Mouse (Mus musculus): ENCODE results near the gene Kdm2b.

Gene Kdm2b

DNA sequence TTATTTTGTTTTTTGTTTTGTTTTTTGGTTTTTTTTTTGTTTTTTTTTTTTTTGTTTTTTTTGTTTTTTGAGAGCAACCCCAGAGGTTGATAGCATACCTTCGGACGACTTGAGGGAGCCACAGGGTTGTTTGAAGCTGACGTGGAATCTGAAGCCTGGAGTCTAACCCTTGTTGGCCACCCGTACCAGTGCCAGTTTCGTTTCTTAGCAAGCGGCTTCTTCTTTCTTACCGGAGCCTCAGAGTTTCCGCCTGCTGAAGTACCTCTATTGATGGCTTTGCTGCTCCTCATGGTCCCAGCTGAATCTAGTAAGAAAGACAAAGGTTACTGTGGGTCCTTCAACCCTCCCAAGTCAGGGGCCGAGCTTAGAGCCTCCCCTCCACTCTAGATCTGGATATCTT lies 22.1 kb upstream of the Kdm2b start:
- no peak for DNase-seq (ENCODE audit: low spot score)

DNA sequence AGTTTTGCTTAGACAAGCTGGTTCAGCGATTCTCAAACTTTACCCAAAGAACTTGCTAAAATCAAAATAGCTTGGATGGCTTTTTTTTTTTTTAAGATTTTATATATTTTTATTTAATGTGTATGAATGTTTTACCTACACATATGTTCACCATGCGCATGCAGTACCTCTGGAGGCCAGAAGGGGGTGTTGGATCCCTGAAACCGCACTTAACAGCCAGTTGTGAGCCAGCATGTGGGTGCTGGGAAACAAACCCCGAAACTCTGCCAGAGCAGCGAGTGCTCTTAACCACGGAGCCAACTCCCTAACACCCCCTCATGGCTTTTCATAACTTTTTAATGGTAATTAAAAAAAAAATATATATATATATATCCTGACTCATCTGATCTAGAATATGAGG lies 21.2 kb upstream of the Kdm2b start:
- DNase-seq (ENCODE audit: low spot score), result no peak

DNA sequence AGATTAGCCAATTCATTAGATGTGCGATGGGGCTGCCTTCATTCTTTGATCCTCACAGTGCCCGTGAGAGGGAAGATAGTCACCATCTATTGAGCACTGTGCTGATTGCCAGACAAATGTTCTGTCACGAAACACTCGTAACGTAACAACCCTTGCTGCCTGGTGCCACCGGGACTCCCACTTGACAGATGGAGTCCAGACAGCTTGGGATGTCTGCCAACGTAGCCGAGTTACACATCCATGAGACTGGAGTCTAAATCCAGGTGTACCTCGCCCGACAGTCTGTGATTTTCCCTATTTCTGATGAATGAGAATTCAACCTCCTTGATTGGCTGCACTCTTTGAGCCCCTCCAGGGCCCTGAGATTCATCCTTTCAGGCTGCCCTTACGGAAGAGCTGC lies 20.2 kb upstream of the Kdm2b start:
- DNase-seq (ENCODE audit: low spot score), result no peak

DNA sequence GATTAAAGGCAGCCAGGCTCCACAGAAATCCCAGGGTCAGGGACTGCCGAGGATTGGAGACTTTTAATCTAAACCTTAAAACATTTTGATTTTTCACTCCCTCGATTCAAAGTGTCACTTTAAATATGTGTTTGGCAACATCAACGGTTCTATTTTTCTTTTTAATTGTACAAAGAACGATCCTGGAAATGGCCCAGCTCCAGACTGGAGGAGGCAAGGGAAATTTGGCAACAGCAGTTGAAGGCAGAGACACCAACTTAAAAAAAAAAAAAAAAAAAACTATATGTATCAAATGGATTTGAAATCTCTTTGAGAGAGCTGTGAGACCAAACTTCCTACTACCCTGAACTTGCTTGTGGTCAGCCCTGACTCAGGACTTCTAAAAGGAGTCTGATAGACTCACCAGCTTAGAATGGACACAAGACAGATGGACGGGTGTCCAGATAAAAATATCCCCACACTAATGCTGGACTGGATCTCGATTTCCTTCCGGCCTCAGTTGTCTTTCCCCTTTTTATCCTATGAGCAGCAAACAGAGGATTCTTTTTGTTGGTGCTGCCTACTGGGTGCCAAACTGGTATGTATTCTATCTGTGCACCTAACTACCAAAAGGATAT lies 19.4 kb upstream of the Kdm2b start:
- peak; percentile 48 for DNase-seq (ENCODE audit: low spot score)

DNA sequence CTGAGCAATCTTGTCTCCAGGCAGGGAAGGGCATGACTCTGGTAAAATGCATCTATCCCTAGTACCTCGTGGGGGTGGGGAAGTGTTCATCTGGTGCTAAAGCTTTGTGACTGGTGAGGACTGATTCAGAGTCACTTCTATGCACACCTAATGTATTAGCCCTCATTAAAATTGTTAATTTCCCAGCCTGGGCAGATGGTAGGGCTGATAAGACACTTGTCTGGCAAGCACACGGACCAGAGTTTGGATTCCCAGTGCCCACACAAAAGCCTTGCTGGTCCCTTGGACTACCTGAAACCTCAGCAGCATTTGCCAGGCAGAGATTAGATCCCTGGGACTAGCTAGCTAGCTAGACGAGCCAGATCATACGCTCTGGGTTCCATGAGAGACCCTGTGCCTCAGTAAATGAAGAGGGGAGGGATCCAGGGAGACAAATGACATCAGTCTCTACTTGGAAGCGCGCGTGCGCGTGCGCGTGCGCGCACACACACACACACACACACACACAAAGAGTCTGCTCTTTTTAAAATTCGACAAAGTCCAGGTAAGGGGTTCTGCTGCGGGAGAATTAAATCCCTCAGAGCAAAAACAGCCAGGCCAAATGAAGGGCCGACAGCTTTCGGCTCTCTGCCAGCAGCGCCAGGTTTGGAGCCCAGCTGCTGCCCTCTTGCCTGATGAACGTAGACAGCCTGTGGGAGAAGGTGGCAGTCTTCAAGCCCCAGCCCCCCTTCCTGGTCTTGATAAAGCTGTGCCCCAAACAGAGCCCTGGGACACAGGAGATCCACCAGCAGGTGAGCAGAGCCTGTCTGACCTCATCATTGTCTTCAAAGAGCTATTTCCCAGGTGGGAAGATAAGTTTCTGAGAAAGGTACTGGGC lies 16.3 kb upstream of the Kdm2b start:
- no peak for DNase-seq (ENCODE audit: low spot score)

DNA sequence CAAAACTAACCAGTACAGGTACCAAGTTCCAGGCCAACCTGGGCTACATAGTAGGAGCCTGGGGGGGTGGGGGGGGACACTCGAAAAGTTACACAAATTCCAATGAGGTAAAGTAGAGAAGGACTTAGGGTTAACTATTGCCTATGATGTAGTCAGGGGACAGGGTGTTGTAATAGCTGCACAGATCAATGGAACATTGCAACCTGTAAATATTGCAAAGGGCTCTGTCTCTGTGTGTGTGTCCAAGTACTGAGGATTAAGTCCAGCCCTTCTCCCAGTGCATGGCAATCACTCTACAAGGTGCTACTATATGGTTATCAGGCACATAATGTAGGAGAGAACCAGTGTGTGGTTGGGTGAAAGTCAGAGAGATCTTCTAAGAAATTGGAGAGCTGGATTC lies 11.3 kb upstream of the Kdm2b start:
- DNase-seq (ENCODE audit: low spot score), result no peak

DNA sequence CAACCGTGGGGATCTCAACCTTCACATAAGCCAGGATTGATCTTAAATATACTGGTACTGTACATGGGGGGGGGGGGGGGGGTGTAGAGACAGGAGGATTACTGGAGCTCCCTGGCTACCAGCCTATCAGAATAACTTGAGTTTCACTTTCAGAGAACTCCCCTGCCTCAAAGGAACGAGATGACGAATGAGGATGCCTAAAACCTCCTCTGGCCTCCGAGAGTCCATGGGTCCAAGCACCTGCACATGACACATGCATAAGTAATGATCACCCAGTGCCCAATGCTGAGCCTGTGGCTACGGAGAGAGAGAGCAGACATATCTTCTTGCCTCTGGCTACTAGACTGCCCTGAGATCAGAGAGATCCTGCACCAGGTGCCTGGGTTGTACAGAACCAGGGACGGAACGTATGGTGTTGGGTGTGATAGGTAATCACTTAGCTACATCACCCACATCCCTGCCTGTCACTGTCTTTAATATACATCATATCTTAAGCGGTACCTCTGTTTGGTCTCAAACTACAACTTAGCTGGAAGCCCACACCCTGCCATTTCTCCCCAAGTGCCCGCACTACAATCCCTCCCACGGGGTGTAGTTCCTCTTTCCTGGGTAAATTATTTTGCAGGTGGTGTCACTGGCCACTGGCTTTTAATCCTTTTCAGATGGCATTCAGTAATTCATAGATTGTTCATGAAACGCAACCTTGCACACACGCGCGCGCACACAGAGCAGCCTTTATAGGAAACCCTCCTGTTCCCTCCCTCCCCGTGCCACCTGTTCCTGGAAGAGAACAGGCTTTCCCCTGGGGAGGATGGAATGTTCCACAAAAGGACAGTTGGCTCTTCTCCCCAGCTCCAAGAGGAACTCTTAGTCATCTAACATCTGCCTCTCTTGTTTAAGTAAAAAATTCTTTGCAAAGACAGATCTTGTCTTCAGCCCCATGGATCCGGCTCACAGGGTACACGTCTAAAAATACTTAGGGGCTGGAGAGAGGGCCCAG lies 7.9 kb upstream of the Kdm2b start:
- DNase-seq (ENCODE audit: low spot score), result no peak

DNA sequence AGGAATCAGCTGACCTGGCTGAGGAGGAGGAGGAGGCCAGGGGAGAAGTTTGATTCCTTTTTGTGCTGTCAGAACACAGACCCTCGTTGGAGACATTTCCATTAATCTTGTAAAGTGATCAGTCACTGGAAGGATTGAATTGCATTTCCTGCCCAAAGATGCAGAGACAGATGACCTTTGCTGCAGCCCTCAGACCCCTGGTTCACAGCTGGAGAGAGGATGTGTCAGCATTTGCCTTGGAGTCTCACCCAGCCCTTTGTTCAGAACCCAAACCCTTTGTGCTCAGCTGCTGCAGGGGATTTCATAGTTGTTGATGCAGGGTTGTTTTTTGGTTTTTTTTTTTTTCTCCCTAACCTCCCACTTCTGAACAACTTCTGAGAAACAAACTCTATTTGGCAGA lies 5.3 kb upstream of the Kdm2b start:
- no peak for DNase-seq (ENCODE audit: low spot score)

DNA sequence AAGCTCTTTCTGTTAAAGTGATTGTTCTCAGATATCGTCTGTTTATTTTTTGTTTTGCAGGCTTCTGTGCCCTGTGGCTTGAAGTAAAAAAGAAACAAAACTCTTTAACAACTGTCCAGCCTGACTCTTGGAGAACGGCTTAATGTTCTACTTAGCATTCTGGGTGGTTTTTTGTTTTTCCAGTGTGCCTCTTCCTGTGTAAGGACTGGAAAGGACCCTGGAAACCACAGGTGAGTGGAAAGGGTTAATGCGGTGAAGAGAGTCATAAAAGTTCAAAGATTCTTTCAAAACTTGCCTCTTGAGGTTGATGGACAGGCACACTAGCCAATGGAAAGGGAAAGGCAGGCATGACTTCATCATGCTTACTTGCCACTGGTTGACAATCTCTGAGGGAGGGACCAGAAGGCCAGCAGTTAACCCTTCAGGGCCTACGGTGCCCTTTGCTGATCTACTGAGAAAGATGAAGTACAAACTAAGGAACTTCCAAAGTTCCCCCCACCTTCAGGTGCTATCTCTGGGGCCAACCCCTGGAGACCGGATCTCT lies 4.8 kb upstream of the Kdm2b start:
- DNase-seq (ENCODE audit: low spot score), result peak; percentile 86

DNA sequence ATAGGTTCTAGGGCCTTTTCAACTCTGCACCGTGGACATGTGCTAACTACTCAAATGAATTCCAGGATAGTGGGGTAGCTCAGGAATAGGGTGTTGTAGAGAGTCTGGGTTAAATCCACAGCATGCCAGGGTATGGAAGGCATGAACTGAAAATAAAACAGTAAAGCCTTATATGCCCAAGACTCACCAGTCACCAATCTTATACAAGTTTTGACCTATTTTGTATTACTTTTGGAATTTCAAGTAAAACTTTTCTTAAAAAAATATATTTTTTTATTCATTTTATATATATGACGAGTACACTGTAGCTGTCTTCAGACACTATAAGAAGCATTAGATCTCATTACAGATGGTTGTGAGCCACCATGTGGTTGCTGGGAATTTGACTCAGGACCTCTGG lies 4.2 kb upstream of the Kdm2b start:
- no peak for DNase-seq (ENCODE audit: low spot score)

DNA sequence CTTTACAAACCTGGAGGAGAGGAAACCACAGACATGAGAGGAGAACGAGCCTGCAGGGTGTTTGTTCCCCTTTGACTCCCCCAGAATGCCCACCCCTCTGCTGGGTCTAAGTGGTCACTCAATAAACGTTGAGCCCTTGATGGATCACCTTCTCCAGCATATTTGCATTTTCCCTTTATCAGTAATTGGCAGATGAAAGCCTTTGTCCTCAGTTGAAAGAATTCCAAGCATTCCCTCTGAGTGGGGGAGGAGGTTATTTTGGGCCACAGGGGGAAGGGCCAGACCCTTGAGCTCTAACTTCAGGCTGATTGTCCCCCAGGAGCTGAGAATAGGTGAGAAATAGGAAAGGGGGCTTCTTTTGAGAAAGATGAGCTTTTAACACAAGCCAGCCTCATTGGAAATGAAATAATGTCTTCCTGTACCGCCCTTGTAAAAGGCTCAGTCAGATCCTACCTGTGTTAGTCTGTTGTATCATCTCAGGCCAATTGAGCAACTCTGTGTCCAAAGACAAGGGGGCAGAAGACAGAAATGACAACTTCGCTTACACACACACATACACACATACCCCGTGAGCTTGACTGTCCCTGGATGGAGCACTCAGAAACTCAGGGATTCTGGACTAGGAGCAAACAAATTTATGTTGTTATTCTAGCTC lies 1.9 kb upstream of the Kdm2b start:
- no peak for DNase-seq (ENCODE audit: low spot score)

DNA sequence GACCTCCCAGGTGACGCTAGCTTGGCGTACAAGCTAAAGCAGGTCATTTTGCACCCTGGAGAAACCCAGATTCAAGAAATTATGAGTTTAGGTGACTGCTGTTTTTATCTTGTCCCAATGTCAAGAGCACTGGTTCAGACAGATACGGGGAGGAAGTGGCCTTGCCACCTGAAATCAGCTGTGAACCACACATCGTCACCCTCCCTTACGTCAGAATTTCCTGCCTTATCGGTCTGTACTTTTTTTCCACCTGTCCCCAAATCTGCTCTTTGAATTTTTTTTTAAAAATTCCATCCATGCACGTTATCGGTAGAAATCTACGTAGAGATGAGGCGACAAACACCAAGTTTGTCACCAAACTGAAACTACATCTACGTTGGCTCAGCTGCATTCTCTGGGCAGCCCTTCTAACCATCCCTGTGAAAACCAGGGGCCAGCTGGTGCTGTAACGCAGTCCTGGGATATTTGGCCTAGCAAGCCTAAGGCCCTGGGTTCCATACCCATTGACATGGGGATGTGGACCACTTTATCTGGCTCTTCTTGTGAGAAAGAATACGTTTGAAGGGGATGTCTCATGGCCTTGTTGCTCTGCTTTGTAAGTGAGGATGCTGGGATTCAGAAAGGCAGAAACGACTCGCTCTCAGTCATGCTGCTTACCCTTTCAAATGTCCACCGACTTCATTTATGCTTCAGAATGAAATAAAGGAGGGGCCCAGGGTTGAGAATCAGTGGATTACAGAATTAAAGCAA lies 963 bp upstream of the Kdm2b start:
- DNase-seq (ENCODE audit: low spot score), result no peak

DNA sequence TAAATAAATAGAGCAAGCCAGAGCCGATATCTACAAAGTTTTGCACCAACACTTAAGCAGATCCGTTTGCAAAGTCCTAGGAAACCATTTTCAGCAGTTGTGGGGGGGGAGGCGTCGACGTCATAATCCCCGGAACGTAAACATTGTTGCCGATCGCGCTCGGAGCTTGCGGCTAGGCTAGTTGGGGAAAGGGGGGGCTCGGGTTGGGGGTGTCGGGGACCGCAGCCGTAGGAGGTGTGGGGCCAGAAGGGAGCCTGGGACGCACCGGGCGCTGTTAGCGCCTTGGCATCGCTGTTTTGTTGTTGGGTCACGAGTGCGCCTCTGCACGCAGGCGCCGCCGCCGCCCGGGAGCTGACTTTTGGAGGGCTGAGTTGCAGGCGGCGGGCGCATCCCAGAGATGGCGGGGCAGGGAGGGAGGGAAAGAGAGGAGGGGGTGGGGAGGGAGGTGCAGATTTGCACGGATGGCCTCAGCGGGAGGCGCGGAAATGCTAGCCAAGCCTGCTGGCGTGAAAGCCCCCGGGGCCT lies 560 bp downstream of the Kdm2b start:
- DNase-seq (ENCODE audit: low spot score), result peak; percentile 65

DNA sequence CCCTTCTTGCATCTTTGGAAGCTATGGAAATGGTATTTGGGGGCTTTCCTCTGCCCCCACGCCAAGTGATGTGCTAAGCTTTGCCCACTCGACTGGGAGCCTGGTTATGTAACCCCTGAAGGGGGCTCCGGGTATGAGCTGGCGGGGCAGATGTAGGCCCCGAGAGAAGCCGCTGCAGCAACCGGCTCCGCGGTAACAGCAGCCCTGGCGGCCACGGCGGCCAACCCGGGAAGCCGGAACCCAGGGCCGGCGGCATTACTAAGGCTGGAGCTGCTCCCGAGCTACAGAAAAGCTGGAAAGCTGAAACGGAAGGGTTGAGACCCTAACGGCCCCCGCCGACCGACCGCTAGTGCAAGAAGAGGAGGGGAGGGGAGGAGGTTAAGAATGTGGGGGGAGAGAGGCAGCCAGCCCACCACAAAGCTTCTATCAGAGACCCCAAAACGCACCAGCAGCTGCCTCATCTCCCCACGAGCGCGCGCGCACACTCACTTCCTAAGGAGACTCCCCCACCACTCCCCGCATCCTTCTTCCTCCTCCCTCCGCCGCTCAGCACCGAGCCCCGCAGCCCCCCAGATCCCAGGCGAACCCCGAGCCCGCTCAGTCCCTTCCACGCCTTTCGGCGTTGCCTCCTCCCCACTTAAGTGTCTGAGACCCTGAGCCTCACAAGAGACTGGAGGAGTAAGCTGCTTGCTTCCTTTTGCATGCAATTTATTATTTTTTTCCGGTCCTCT lies 1.4 kb downstream of the Kdm2b start:
- DNase-seq (ENCODE audit: low spot score), result peak; percentile 25

DNA sequence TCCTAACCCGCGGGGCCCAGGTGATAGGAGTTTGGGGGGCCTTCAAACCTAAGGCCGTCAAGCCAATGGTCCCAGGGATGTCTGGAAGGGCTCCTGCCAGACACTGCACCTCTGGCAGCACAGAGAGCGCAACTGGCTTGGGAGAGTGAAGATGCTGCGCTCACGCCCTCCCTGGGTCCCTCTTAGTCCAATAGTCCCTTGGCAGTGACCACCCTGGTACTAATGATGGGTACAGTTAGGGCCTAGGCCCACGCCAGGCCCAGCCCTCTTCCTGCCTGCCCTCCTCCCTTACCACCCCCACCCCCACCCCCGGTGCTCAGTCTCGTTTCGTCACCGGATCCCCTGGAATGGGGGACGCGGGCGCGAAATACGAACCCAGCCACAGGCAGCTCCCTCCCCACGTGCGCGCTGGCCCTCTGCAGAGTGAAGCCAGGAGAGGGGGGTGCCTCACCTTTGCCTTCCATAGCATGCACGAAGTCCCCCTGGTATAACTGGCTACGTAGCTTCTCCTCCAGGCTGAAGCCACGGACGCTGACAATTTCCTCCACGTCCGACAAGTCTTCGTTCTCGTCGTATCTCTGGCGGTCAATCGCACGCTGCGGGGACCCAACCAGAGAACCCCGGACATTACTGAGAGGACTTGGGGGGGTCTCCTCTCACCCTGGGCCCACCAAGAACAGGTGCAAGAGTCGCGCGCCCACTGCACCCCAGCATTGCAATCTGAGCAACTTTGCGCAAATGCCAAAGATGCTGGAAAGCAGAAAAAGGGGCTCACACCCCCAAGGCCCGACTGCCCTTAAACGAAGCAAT lies 2.2 kb downstream of the Kdm2b start:
- DNase-seq (ENCODE audit: low spot score), result no peak

DNA sequence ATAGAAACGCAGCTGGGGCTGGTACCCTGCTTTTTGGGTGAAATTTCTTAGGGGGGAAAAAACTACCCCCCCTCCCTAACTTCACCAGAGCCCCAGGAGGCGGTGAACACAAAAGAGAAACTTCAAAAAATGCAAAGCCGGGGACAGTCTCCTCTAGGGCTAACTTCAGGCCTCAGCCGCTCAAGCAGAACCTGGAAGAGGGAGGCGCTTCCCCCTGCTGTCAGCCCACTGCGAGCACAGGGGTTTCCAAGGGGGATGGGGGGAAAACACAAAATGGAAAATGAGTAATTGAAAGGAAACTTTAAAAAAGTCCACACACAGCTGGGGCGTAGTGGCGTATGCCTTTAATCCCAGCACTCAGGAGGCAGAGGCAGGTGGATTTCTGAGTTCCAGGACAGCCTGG lies 3.5 kb downstream of the Kdm2b start:
- no peak for DNase-seq (ENCODE audit: low spot score)

DNA sequence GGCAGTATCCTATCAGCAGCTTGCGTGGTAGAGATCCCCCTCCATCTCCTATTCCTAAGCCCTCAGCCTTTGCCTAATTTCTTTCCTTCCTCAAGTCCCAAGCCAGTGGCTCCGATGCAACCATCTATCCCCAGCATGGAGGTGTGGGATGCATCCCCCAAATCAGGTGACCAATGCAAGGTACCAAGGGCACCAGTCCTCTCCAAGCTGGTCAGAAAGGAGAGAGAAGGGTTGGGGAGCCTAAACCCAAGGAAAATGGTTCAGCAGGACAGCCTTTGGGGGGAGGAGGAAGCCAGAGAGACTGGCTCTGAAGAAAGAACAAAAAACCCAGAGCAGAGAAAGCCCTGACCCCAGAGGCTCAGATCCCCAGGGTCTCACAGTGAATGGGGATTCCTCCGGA lies 4.3 kb downstream of the Kdm2b start:
- no peak for DNase-seq (ENCODE audit: low spot score)

DNA sequence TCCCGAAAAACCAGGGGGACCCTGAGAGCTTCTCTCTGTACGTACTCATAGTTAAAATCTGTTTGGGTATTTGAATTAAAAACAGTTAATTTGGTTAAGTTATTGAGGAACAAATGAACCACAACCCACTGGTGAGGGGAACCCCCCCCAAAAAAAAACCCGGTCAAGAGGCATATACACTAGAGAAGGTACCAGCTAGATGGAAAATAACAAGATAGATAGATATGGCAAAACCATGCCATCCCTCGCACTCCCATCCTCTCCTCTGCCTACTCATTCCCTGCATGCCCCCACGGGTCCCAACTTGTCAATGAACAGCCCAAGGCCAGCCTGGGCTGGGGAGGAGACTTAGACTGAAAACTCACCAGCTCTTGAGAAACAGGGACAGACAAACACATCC lies 5.1 kb downstream of the Kdm2b start:
- DNase-seq (ENCODE audit: low spot score), result no peak

DNA sequence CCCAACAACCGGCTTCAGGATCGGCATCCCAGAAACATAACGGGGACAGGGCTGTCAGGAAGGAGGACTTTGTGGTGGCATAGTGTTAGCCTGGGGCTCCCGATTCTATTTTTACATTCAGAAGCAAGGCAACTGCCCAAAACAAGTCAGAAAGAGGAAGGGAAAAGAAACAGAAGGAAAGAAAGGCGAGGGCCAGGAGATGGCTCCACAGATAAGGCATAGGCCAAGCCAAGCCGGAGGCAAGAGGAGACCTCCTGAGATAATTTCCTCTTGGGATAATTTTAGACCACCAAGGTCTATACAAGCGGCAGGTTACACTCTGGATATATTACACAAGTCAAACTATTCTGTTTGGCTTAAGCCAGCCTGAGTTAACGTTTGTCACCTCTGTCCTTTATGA lies 10.7 kb downstream of the Kdm2b start:
- DNase-seq (ENCODE audit: low spot score), result no peak

Data from adipocyte (in vitro differentiated cells).